Mouse (Mus musculus) gastrocnemius, postnatal 4 days (tissue): ENCODE results near the gene Ankrd55. TPM values are rescaled to one million over a fixed set of nuclear protein-coding genes. Genes with fewer than 3 reads are reported as not detected.
"Not testable (repeated sequence)": the region's sequence is repeated elsewhere in the genome, so short reads cannot be mapped to it uniquely, and the experiment has no call there.

ENCODE experiments used
- DNase-seq, 2 experiments: peaks; one replicate each; pipeline ENCODE4 v3.0.0; 2021 to 2022; ENCODE audit warnings: low spot score in 2 of 2, mixed read lengths in 2 of 2
- total RNA-seq, 2 experiments: library from RNA; stranded (reverse); gene quantifications; 2 replicates each; pipeline ENCODE4 v1.2.3; 2021

Ankrd55 gene
- total RNA-seq, 2 experiments from 2014 or later, result 0.10 to 0.44 TPM

GRCm38 (mm10) chr13:112292489-112292888, 4.2 kb downstream of the Ankrd55 start:
- DNase-seq, result no peak

GRCm38 (mm10) chr13:112293092-112293491, 4.8 kb downstream of the Ankrd55 start:
- DNase-seq, result no peak

- DNase-seq, result no peak
Measured at GRCm38 (mm10) chr13:112294446-112294845, 6.2 kb downstream of the Ankrd55 start.

- peak in 1 of 2 experiments; percentile 37 for DNase-seq
Measured at GRCm38 (mm10) chr13:112297781-112298180, 9.5 kb downstream of the Ankrd55 start.

GRCm38 (mm10) chr13:112303429-112303828, 15.2 kb downstream of the Ankrd55 start:
- DNase-seq, result no peak

GRCm38 (mm10) chr13:112308672-112309071, 20.4 kb downstream of the Ankrd55 start:
- peak in 1 of 2 experiments; percentile 33 for DNase-seq

GRCm38 (mm10) chr13:112311611-112312010, 23.4 kb downstream of the Ankrd55 start:
- not testable (repeated sequence) for DNase-seq

- DNase-seq, result no peak
Measured at GRCm38 (mm10) chr13:112315442-112315841, 27.2 kb downstream of the Ankrd55 start.

GRCm38 (mm10) chr13:112316622-112317482, 28.6 kb downstream of the Ankrd55 start:
- DNase-seq, result no peak

- no peak for DNase-seq
Measured at GRCm38 (mm10) chr13:112318124-112318523, 29.9 kb downstream of the Ankrd55 start.

- DNase-seq, result no peak
Measured at GRCm38 (mm10) chr13:112323591-112324266, 35.5 kb downstream of the Ankrd55 start.

- no peak for DNase-seq
Measured at GRCm38 (mm10) chr13:112325126-112325525, 36.9 kb downstream of the Ankrd55 start.

GRCm38 (mm10) chr13:112326403-112326802, 38.2 kb downstream of the Ankrd55 start:
- no peak for DNase-seq

- DNase-seq, result no peak
Measured at GRCm38 (mm10) chr13:112326977-112327376, 38.7 kb downstream of the Ankrd55 start.

GRCm38 (mm10) chr13:112327511-112327910, 39.3 kb downstream of the Ankrd55 start:
- no peak for DNase-seq

GRCm38 (mm10) chr13:112330257-112330656, 42.0 kb downstream of the Ankrd55 start:
- DNase-seq, result no peak

- no peak for DNase-seq
Measured at GRCm38 (mm10) chr13:112330919-112331681, 42.8 kb downstream of the Ankrd55 start.

GRCm38 (mm10) chr13:112331682-112332061, 43.4 kb downstream of the Ankrd55 start:
- no peak for DNase-seq

GRCm38 (mm10) chr13:112335531-112335930, 47.3 kb downstream of the Ankrd55 start:
- DNase-seq, result no peak

- DNase-seq, result no peak
Measured at GRCm38 (mm10) chr13:112337146-112337545, 48.9 kb downstream of the Ankrd55 start.

GRCm38 (mm10) chr13:112340205-112340604, 52.0 kb downstream of the Ankrd55 start:
- DNase-seq, result peak; percentile 35 to 72

GRCm38 (mm10) chr13:112340761-112341160, 52.5 kb downstream of the Ankrd55 start:
- DNase-seq, result no peak
